Mouse (Mus musculus): Measurements from ENCODE around the gene Kmt2b. TPM values are rescaled to one million over a fixed set of nuclear protein-coding genes. Genes with fewer than 3 reads are reported as not detected.

The Kmt2b gene
- polyA plus RNA-seq, 1 experiment from 2014 or later: 12.6 TPM

DNA sequence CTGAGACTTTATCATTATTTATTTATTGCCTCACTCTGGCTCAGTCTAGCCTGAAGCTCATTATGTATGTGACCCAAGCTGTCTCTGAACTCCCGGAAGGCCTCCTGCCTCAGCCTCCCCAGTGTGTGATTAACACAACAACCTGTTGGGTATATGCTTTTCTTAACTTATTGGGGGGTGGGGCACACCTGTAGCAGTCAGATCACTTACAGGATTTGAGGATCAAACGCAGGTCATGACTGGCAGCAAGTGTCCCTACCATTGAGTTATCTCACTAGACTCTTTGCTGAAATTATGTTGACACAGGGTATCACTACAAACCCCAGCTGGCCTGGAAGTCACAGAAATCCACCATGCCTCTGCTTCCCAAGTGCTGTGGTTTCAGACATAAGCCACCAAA lies 28.2 kb downstream of the Kmt2b start:
- WGBS: 62% methylated on average over 2 of the region's 2 CpGs
- H3K9ac ChIP-seq: no peak overlapping the region
- peaks cover 37% of the 10 kb centered on the region for H3K4me1 ChIP-seq
- H3K4me3 ChIP-seq: no peak overlapping the region
- H3K27ac ChIP-seq: no peak overlapping the region
- H3K9me3 ChIP-seq: no peaks in the 10 kb centered on the region
- no peak for ATAC-seq (ENCODE audit: low FRiP score, low read depth)
- H3K4me2 ChIP-seq (replicated peaks): peak overlapping the region; percentile 96
- H3K27me3 ChIP-seq: no peaks in the 10 kb centered on the region
- H3K36me3 ChIP-seq: peaks cover 27% of the 10 kb centered on the region

DNA sequence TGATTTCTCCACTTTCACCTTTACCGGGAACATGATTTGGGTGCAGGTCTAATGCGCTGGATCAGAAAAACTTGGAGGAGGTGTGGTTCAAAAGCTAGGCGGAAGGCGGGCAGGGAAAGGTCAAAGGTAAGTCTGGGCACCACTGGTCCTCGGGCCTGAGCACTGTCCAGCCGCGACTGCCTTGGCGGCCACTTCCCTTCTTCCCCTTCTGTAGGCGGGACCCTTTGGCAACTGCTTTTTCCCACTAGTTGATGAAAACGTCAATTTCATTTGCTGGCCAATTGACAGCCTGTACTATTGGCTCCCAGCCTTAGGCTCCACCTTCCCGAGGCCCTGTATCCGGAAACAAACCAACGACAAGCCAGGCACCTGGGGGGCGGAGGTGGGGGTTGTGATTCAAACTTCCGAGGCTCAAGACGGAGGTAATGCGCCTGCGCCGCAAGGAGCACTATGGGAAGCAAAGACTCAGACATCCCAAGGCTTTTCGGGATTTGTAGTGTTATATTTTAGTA lies 29.0 kb downstream of the Kmt2b start, which contains the start of gene Lin37:
Lin37 (minus strand) TSS at position 396 of the 512 bp plus-strand sequence.
- ATAC-seq (ENCODE audit: low FRiP score, low read depth): peak; percentile 90
- Histone ChIP-seq H3K27me3 (no peaks in the 10 kb centered on the region), H3K4me2 (replicated peaks) (peak within 1 kb of the TSS; percentile 96), H3K4me1 (peaks cover 37% of the 10 kb centered on the region), H3K9me3 (no peaks in the 10 kb centered on the region), H3K27ac (no peak within 1 kb of the TSS; the same call in 1 of the 2 replicates), H3K36me3 (peaks cover 30% of the 10 kb centered on the region), H3K4me3 (peak within 1 kb of the TSS; percentile 68), H3K9ac (peak within 1 kb of the TSS; percentile 78)
- under 1% methylated on average over 20 of the region's 20 CpGs for WGBS

DNA sequence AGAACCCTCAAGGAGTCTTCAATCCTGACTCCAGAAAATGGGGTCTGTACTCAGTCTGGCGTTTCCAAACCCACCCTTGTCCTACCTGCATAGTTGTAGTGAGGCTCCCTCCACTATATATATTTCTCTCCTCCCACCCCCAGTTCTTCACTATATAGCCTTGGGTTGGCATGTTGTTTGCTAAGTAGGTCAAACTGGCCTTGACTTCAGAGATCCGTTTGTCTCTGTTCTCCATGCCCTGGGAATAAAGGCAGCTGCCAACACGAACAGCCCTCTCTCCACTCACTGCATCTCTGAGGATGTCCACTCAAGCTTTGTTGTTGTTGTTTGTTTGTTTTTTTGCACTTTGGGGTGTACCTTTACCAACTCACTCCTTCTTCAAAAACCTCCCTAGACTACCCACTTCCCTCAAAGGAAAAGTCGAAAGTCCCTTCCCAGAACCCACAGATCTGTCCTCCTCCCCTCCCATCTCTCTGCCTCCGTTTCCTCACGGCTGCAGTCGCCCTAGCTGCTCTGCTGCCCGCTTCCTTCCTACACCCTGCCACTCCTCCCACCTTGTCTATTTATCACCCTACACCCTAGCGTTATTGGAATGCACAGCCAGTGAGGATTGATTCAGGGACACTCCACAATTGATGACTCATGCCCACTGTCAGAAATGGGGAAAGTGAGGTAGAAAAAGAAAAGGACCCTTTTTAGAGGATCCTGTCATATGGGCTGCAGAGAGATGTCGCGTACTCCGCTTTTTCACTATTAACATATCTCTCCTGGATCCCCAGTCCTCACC lies 29.7 kb downstream of the Kmt2b start:
- no peaks in the 10 kb centered on the region for H3K27me3 ChIP-seq
- H3K4me1 ChIP-seq: peaks cover 35% of the 10 kb centered on the region
- peak overlapping the region; percentile 96 for H3K4me2 ChIP-seq (replicated peaks)
- no peak overlapping the region; the same call in 1 of the 2 replicates for H3K27ac ChIP-seq
- no peak for ATAC-seq (ENCODE audit: low FRiP score, low read depth)
- 14% methylated on average over 12 of the region's 12 CpGs for WGBS
- no peaks in the 10 kb centered on the region for H3K9me3 ChIP-seq
- H3K4me3 ChIP-seq: peak overlapping the region; percentile 68
- H3K36me3 ChIP-seq: peaks cover 36% of the 10 kb centered on the region
- peak overlapping the region; percentile 78 for H3K9ac ChIP-seq

DNA sequence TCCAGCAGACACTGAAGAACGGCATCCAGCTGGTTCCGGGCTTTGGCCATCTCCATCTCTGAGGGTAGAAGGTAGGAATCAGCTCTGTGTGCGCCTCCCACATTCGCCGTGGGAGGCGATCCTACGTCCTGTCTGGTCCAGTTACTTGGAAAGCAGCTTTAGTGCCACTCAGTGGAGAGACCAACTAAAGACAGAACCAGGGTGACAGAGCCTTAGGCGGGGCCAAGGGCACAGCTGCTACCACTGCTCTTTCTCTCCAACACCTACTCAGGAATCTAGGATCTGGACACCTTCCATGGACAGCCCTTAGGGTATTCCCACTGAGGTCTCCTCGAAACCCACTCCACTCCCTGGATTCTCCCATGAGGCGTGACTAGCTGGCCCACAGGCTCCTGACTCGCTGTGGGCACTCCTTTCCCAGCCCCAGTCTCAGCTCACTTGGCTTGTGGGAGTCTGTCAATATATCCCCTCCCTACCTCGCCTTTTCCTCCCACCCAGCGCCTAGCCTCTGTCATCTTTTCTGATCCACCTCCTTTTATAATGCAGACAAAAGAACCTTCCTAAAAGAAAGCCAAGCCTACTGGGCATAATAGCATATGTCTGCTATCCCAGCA lies 30.5 kb downstream of the Kmt2b start:
- H3K9ac ChIP-seq: peak overlapping the region; percentile 78
- H3K36me3 ChIP-seq: peaks cover 36% of the 10 kb centered on the region
- no peak for ATAC-seq (ENCODE audit: low FRiP score, low read depth)
- peak overlapping the region; percentile 96 for H3K4me2 ChIP-seq (replicated peaks)
- 91% methylated on average over 13 of the region's 13 CpGs for WGBS
- no peaks in the 10 kb centered on the region for H3K27me3 ChIP-seq
- H3K4me1 ChIP-seq: peaks cover 41% of the 10 kb centered on the region
- H3K4me3 ChIP-seq: peak overlapping the region; percentile 68
- H3K27ac ChIP-seq: no peak overlapping the region
- H3K9me3 ChIP-seq: no peaks in the 10 kb centered on the region

DNA sequence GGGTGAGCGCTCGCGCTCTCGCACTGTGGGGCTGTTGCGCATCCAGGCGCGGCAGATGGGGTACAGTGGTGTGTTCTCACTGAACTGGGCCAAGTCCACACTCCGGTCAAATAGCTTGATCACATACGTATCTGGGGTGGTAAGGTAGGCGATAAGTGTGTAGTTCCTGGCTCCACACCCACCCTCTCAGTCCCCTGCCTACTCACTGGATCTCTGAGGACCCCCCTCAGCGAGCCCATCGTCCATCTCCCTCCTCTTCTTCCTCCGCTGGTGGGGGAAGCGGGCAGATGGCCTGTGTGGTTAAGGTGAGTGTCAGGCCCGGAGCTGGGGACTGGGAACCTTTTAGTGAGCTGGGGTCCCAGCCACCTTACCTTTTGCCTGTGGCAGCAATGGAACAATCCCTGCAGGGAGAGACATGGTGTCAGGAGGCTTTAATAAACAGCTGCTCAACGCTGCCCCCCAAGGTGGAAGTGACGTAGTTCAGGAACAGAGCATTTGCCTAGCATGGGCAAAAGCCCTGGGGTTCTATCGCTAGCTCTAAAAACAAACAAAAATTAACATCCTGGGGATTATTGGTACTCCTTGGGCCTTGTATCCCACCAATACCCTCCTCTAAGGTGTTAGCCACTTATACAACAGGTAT lies 31.5 kb downstream of the Kmt2b start:
- no peak overlapping the region for H3K4me3 ChIP-seq
- no peak overlapping the region for H3K9ac ChIP-seq
- H3K9me3 ChIP-seq: no peaks in the 10 kb centered on the region
- WGBS: 93% methylated on average over 18 of the region's 18 CpGs
- peaks cover 36% of the 10 kb centered on the region for H3K36me3 ChIP-seq
- H3K4me1 ChIP-seq: peaks cover 46% of the 10 kb centered on the region
- no peak for ATAC-seq (ENCODE audit: low FRiP score, low read depth)
- no peak overlapping the region for H3K27ac ChIP-seq
- no peaks in the 10 kb centered on the region for H3K27me3 ChIP-seq
- H3K4me2 ChIP-seq (replicated peaks): no peak overlapping the region

DNA sequence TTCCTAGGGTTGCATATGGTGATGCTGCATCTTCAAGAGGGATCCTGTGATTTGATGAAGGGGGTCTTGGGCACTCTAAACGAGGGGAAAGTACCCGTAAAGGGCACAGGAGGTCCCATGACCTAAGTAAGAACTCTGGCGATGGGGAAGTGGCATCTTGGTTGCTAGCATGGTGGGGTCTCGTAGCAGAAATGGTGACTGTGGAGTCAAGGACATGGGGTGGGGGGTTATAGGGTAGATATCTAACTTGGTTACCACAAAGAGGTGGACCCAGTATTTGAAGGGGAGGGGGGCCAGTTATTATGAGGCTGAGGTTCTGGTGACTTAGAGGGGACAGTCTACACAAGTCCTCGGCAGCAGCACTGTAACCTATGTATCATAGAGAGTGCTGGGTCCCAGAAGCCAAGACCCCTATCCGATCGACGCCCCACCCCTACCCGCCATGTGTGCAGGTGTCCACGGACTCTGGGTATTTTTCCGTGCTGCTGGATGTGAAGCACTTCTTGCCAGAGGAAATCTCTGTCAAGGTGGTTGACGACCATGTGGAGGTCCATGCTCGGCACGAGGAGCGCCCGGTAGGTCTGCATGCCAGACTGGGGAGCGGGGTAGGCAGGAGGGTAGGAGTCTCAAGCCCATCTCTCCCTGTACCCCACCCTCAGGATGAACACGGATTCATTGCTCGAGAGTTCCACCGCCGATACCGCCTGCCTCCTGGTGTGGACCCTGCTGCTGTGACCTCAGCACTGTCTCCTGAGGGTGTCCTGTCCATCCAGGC lies 34.5 kb downstream of the Kmt2b start:
- Histone ChIP-seq H3K4me2 (replicated peaks) (peak overlapping the region; percentile 94), H3K27ac (peak overlapping the region; percentile 95; the same call in 1 of the 2 replicates), H3K36me3 (peaks cover 42% of the 10 kb centered on the region), H3K27me3 (no peaks in the 10 kb centered on the region), H3K9ac (peak overlapping the region; percentile 77), H3K4me1 (peaks cover 36% of the 10 kb centered on the region), H3K9me3 (no peaks in the 10 kb centered on the region), H3K4me3 (peak overlapping the region; percentile 68)
- no peak for ATAC-seq (ENCODE audit: low FRiP score, low read depth)
- WGBS: 84% methylated on average over 22 of the region's 22 CpGs

DNA sequence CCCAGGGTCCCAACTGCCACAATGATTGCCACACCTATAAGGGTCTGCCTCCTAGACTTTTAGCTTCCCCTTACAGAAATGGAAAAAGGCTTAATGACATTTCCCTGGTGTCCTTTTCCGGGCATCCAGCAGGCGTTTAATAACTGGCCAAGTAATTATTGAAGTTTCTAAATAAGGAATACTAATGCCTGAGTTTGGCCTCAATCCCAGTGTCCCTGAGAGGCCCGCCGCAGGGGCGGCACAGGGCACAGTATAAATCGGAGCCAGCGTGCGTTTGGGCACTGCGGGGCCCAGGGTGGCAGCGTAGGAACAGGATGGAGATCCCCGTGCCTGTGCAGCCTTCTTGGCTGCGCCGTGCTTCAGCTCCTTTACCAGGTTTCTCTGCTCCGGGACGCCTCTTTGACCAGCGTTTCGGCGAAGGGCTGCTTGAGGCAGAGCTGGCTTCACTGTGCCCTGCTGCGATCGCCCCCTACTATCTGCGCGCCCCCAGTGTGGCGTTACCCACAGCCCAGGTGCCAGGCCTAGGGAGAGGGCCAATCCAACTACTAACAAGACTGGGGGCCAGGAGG lies 35.4 kb downstream of the Kmt2b start:
- Histone ChIP-seq H3K9me3 (no peaks in the 10 kb centered on the region), H3K27ac (peak overlapping the region; percentile 95), H3K27me3 (no peaks in the 10 kb centered on the region), H3K4me3 (peak overlapping the region; percentile 68), H3K4me2 (replicated peaks) (peak overlapping the region; percentile 94), H3K36me3 (peaks cover 51% of the 10 kb centered on the region), H3K4me1 (peaks cover 27% of the 10 kb centered on the region), H3K9ac (peak overlapping the region; percentile 77)
- WGBS: 5% methylated on average over 23 of the region's 23 CpGs
- no peak for ATAC-seq (ENCODE audit: low FRiP score, low read depth)

DNA sequence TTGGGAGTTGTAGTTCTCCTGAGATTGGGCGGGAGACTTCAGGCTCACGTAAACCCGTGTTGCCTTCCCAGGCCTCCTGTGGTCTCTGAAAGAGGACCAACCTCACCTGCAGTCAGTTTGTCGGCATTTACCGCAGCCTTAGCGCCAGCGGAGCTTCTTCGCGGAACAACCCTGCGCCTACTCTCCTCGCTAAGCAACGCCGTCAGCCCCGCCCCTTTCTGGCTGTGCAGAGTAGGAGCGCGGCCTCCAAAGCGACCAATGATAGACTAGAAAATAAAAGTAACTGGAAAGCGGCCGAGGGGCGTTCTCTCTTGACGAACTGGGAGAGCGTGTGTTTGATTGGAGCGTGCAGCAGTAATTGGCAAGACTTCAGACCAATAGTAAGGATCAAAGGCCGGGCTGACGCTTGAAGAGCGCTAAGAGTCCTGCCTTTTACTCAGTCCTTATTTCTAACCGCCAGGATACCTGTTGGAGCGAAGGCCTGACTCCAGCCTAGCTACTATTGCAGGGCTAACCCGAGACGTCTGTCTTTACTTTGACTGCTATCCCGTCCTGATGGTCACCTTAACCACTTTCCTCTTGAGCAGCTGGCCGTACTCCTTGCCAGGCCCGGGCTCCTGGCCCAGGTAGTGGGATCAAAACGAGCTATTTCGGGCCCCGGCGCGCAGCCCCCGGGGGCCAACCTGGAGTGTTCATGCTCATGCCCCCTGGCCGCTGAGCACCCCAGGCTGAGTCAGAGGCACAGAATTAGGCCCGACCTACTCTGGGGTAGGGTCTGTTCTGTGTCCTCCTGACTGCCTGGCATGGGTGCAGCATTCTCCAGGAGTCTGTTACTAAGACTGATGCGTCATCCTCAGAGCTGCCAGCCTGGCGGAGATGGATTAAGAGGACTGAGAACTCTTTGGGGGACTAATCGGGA lies 36.2 kb downstream of the Kmt2b start, which contains the start of the genes Hspb6 and Proser3:
Hspb6 (plus strand) TSS at position 77 of the 919 bp plus-strand sequence.
Proser3 (minus strand) TSS at position 198 of the 919 bp plus-strand sequence.
- no peaks in the 10 kb centered on the region for H3K9me3 ChIP-seq
- H3K4me2 ChIP-seq (replicated peaks): peak within 1 kb of the TSS; percentile 94
- H3K36me3 ChIP-seq: peaks cover 56% of the 10 kb centered on the region
- peak within 1 kb of the TSS; percentile 77 for H3K9ac ChIP-seq
- no peaks in the 10 kb centered on the region for H3K27me3 ChIP-seq
- WGBS: under 1% methylated on average over 44 of the region's 44 CpGs
- H3K4me1 ChIP-seq: peaks cover 23% of the 10 kb centered on the region
- ATAC-seq (ENCODE audit: low FRiP score, low read depth): peak; percentile 95
- peak within 1 kb of the TSS; percentile 68 for H3K4me3 ChIP-seq
- peak within 1 kb of the TSS; percentile 95 for H3K27ac ChIP-seq

DNA sequence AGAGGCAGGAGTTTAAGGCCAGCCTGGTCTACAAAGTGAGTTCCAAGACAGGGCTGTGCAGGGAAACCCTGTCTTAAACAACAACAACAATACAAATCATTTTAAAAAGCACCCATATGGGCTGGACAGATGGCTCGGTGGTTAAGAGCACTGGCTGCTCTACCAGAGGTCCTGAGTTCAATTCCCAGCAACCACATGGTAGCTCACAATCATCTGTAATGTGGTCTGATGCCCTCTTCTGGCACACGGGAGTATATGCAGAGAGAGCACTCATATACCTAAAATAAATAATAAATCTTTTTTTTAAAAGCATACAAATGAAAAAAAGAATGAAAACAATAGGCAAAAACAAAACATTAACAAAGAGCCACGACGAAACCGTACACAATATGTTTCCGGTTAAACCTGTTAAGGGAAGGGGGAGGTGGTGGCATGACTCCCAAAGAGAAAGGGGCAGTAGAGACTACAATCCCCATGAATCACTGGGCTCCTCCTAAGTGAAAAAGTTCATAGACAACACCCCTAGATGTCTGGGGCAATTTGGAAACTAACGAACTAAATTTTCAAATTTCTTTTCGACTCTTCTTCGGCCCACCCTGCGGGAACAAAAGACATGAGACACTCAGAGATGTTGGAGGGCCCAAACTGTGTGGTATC lies 37.0 kb downstream of the Kmt2b start:
- H3K9me3 ChIP-seq: no peaks in the 10 kb centered on the region
- H3K4me3 ChIP-seq: peak overlapping the region; percentile 68
- peak overlapping the region; percentile 95 for H3K27ac ChIP-seq
- 3% methylated on average over 10 of the region's 10 CpGs for WGBS
- H3K4me2 ChIP-seq (replicated peaks): peak overlapping the region; percentile 94
- peaks cover 23% of the 10 kb centered on the region for H3K4me1 ChIP-seq
- peaks cover 52% of the 10 kb centered on the region for H3K36me3 ChIP-seq
- ATAC-seq (ENCODE audit: low FRiP score, low read depth): peak; percentile 65
- H3K9ac ChIP-seq: peak overlapping the region; percentile 75
- H3K27me3 ChIP-seq: no peaks in the 10 kb centered on the region

DNA sequence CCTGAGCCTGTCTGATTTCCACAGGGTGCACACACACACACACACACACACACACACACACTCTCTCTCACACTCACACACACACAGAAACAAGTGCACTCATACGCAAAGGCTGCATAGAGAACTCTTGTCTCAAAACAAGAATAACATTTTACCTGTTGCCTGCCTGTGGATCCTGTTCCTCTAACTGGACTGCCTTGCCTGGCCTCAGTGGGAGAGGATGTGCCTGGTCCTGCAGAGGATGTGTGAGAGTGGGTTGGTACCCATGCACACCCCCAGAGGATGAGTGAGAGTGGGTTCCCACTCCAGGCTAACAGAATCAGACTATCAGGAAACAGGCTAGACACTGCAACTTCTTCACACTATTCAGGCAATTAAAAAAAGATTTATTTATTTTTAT lies 37.9 kb downstream of the Kmt2b start:
- H3K4me2 ChIP-seq (replicated peaks): 0 out of 2 replicates have a peak overlapping the region, but pooled peaks have one; percentile 94
- 0 out of 2 replicates have a peak overlapping the region, but pooled peaks have one; percentile 68 for H3K4me3 ChIP-seq
- no peak overlapping the region for H3K9ac ChIP-seq
- WGBS: 100% methylated on average over 1 of the region's 1 CpGs
- no peak for ATAC-seq (ENCODE audit: low FRiP score, low read depth)
- peaks cover 23% of the 10 kb centered on the region for H3K4me1 ChIP-seq
- no peak overlapping the region for H3K27ac ChIP-seq
- H3K27me3 ChIP-seq: no peaks in the 10 kb centered on the region
- H3K36me3 ChIP-seq: peaks cover 52% of the 10 kb centered on the region
- no peaks in the 10 kb centered on the region for H3K9me3 ChIP-seq
